Mouse (Mus musculus) megakaryocyte, embryonic 14.5 days (primary cell): ENCODE measurements around the gene Nphp3.

ENCODE experiments used
- FLI1 ChIP-seq: IDR thresholded peaks from 2 replicates; pipeline ENCODE4 v1.6.1; 2012; ENCODE audit warnings: low read length, inconsistent platforms, mixed read lengths
- GATA1 ChIP-seq: IDR thresholded peaks from 3 replicates; pipeline ENCODE4 v1.6.1; 2012; ENCODE audit warnings: mixed read lengths, low read length, inconsistent platforms, borderline replicate concordance

- TF ChIP-seq GATA1 = no peak
- no peak for TF ChIP-seq FLI1
Measured at GRCm38 (mm10) chr9:104014526-104014925, 12.2 kb downstream of the Nphp3 start.
